Mouse (Mus musculus): Measurements from ENCODE around the gene Ahsg. TPM values are rescaled to one million over a fixed set of nuclear protein-coding genes. Genes with fewer than 3 reads are reported as not detected.
A peak's percentile ranks its signal among the peaks of the same experiment; 100 is the strongest.

Gene Ahsg
- polyA plus RNA-seq, 1 experiment from 2014 or later: 79.0 TPM

DNA sequence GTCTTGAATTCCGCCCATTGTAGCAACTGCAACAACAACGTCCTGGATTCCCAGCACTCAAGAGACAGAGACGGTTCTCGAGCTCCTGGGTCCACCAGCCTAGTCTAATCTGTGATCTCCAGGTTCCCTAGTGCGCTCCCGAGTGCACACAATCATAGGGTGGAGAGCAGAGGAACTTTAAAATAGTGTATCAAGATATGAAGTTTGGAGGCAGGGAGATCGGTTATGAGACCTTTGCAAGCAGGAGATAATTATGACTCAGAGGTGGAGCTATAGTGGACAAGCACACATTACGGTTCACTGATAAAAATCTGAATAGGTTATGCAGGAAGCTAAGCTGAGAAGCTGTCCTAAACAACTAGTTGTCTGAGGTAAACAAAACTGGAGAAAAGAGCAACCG, 34.3 kb upstream of the Ahsg start:
- Histone ChIP-seq H3K27ac (ENCODE audit: low read depth, low read length) (peak overlapping the region; percentile 92), H3K4me2 (peak overlapping the region; percentile 83), H3K36me3 (ENCODE audit: control insufficient read depth, insufficient read depth, low read length) (peaks cover 3% of the 10 kb centered on the region; the same call in 1 of the 2 replicates), H3K27me3 (replicated peaks; ENCODE audit: control insufficient read depth, insufficient read depth, low read length) (no peaks in the 10 kb centered on the region), H3K9me3 (ENCODE audit: control insufficient read depth, low read length) (no peaks in the 10 kb centered on the region), H3K4me1 (replicated peaks; ENCODE audit: control insufficient read depth, insufficient read depth, low read length) (peaks cover 24% of the 10 kb centered on the region), H3K4me3 (ENCODE audit: low read depth, low read length) (peak overlapping the region; percentile 96), H3K9ac (ENCODE audit: low read depth, low read length) (peak overlapping the region; percentile 63)
- DNase-seq (ENCODE audit: low spot score) (no peak), ATAC-seq (replicated peaks; ENCODE audit: low FRiP score) (peak; percentile 63)
- WGBS: 5% methylated on average over 9 of the region's 9 CpGs

DNA sequence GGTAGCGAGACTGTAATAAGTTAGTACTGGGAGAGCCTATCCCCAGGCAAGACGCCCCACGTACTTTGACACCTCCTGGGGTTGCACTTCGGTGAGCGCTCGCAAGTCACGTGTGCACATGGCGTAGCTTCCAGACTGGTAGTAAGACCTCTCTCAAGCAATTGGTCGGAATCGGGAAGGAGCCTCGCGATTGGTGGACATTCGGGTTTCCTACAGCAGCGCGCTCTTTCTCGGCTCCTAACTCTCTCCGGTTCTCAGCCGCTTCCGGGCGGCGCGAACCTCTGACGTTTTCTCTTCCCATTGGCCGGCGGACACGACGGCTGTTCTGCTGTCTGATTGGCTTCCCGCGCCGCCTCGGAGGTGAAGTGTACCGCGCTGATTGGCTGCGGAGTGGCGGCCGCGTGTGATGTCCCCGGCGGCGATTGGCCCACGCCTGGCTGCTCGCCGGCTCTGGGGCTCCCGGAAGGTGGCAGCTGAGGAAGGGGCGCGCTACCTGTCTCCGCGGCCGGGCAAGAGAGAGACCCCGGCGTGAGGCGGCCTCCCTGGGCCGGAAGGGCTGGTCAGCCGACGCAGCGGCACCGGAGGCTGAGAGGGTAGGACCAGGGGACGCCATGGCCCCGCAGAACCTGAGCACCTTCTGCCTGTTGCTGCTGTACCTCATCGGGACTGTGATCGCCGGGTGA, 33.5 kb upstream of the Ahsg start, which contains the start of the genes Tbccd1 and Dnajb11:
Gene Tbccd1 (minus strand): TSS at position 239 of the 683 bp plus-strand sequence.
Gene Dnajb11 (plus strand): TSS at position 415 of the 683 bp plus-strand sequence.
- Histone ChIP-seq H3K27me3 (replicated peaks; ENCODE audit: control insufficient read depth, insufficient read depth, low read length) (no peaks in the 10 kb centered on the region), H3K4me3 (ENCODE audit: low read depth, low read length) (peak within 1 kb of the TSS; percentile 96), H3K36me3 (ENCODE audit: control insufficient read depth, insufficient read depth, low read length) (peaks cover 5% of the 10 kb centered on the region; the same call in 1 of the 2 replicates), H3K27ac (ENCODE audit: low read depth, low read length) (peak within 1 kb of the TSS; percentile 92), H3K4me1 (replicated peaks; ENCODE audit: control insufficient read depth, insufficient read depth, low read length) (peaks cover 19% of the 10 kb centered on the region), H3K9ac (ENCODE audit: low read depth, low read length) (peak within 1 kb of the TSS; percentile 85), H3K9me3 (ENCODE audit: control insufficient read depth, low read length) (no peaks in the 10 kb centered on the region), H3K4me2 (peak within 1 kb of the TSS; percentile 83)
- DNase-seq (ENCODE audit: low spot score) (peak; percentile 96), ATAC-seq (replicated peaks; ENCODE audit: low FRiP score) (peak; percentile 97)
- WGBS: under 1% methylated on average over 62 of the region's 62 CpGs

DNA sequence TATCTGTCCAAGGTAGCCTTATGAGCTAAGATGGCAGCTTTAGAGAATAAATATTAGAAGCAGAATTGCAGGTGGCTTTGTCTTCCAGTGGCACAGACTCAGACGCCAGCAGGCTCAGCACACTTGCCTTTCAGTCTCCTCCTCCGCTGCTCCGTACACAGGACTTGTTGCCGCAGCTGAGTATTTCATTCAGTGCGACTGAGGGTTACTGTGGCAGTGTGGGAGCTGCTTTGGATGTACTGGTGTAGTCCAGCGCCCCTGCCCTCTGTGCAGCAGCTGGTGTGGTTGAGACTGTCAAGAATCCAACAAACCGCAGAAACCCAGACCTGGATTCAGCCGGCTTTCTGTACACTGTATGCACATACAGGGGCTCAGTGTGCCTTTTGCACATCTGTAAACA, 18.7 kb upstream of the Ahsg start:
- 92% methylated on average over 8 of the region's 8 CpGs for WGBS
- H3K4me1 ChIP-seq (replicated peaks; ENCODE audit: control insufficient read depth, insufficient read depth, low read length): no peaks in the 10 kb centered on the region
- no peak for DNase-seq (ENCODE audit: low spot score)
- peaks cover 31% of the 10 kb centered on the region for H3K36me3 ChIP-seq (ENCODE audit: control insufficient read depth, insufficient read depth, low read length)
- H3K27ac ChIP-seq (ENCODE audit: low read depth, low read length): no peak overlapping the region
- no peak overlapping the region for H3K4me3 ChIP-seq (ENCODE audit: low read depth, low read length)
- no peaks in the 10 kb centered on the region for H3K27me3 ChIP-seq (replicated peaks; ENCODE audit: control insufficient read depth, insufficient read depth, low read length)
- no peak overlapping the region for H3K9ac ChIP-seq (ENCODE audit: low read depth, low read length)
- no peak for ATAC-seq (replicated peaks; ENCODE audit: low FRiP score)
- no peaks in the 10 kb centered on the region for H3K9me3 ChIP-seq (ENCODE audit: control insufficient read depth, low read length)
- H3K4me2 ChIP-seq: no peak overlapping the region

GRCm38 (mm10) chr16:22873369-22873768, 17.7 kb upstream of the Ahsg start:
- no peak for ATAC-seq (replicated peaks; ENCODE audit: low FRiP score)
- Histone ChIP-seq H3K9ac (ENCODE audit: low read depth, low read length) (no peak overlapping the region), H3K9me3 (ENCODE audit: control insufficient read depth, low read length) (no peaks in the 10 kb centered on the region), H3K4me3 (ENCODE audit: low read depth, low read length) (no peak overlapping the region), H3K4me1 (replicated peaks; ENCODE audit: control insufficient read depth, insufficient read depth, low read length) (no peaks in the 10 kb centered on the region), H3K36me3 (ENCODE audit: control insufficient read depth, insufficient read depth, low read length) (peaks cover 25% of the 10 kb centered on the region), H3K4me2 (no peak overlapping the region), H3K27me3 (replicated peaks; ENCODE audit: control insufficient read depth, insufficient read depth, low read length) (no peaks in the 10 kb centered on the region), H3K27ac (ENCODE audit: low read depth, low read length) (no peak overlapping the region)
- 80% methylated on average over 4 of the region's 4 CpGs for WGBS
- no peak for DNase-seq (ENCODE audit: low spot score)

GRCm38 (mm10) chr16:22876218-22877043, 14.6 kb upstream of the Ahsg start:
- Histone ChIP-seq H3K36me3 (ENCODE audit: control insufficient read depth, insufficient read depth, low read length) (peaks cover 5% of the 10 kb centered on the region; the same call in 1 of the 2 replicates), H3K9me3 (ENCODE audit: control insufficient read depth, low read length) (no peaks in the 10 kb centered on the region), H3K27ac (ENCODE audit: low read depth, low read length) (no peak overlapping the region), H3K9ac (ENCODE audit: low read depth, low read length) (no peak overlapping the region), H3K27me3 (replicated peaks; ENCODE audit: control insufficient read depth, insufficient read depth, low read length) (no peaks in the 10 kb centered on the region), H3K4me1 (replicated peaks; ENCODE audit: control insufficient read depth, insufficient read depth, low read length) (peaks cover 8% of the 10 kb centered on the region), H3K4me3 (ENCODE audit: low read depth, low read length) (no peak overlapping the region), H3K4me2 (no peak overlapping the region)
- DNase-seq (ENCODE audit: low spot score): no peak
- no peak for ATAC-seq (replicated peaks; ENCODE audit: low FRiP score)
- WGBS: 47% methylated on average over 9 of the region's 9 CpGs

DNA sequence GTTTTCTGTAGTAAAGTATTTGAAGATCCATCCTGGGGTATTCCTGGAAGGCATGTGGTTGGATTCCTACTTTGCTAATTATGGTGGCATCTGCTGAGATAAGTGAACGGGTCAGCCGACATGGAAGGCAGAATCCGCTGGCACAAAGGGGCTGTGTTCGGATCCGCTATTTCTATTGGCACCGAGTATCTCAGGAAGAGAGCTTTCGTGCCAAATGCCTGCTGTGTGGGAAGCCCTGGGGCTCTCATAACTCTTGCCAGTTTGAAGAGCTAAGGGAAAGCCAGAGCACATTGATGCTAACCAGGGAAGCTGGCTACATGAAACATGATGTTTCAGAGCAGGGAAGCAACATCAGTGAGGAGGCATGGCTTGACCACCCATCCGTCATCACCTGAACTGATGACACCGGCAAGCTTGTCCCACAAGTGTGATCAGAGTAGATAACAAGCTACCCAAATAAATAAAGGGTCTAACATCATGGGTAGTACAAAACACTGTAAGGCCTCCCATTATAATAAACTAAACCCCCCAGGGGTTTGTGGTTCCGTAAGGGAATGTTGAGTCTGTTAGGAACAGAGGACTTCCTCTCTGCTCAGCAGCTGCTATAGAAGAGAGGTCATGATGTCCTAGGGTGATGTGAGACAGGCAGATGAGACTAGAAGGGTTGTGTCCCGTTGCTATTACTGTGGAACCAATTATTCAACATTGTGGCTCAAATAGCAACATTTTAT, 13.3 kb upstream of the Ahsg start:
- Histone ChIP-seq H3K27ac (ENCODE audit: low read depth, low read length) (no peak overlapping the region), H3K9me3 (ENCODE audit: control insufficient read depth, low read length) (no peaks in the 10 kb centered on the region), H3K36me3 (ENCODE audit: control insufficient read depth, insufficient read depth, low read length) (0 out of 2 replicates have a peak, but pooled peaks cover 2% of the 10 kb centered on the region), H3K27me3 (replicated peaks; ENCODE audit: control insufficient read depth, insufficient read depth, low read length) (no peaks in the 10 kb centered on the region), H3K4me1 (replicated peaks; ENCODE audit: control insufficient read depth, insufficient read depth, low read length) (peaks cover 11% of the 10 kb centered on the region), H3K4me3 (ENCODE audit: low read depth, low read length) (no peak overlapping the region), H3K9ac (ENCODE audit: low read depth, low read length) (no peak overlapping the region), H3K4me2 (no peak overlapping the region)
- 78% methylated on average over 11 of the region's 11 CpGs for WGBS
- no peak for ATAC-seq (replicated peaks; ENCODE audit: low FRiP score)
- no peak for DNase-seq (ENCODE audit: low spot score)

GRCm38 (mm10) chr16:22878716-22879115, 12.4 kb upstream of the Ahsg start:
- Histone ChIP-seq H3K9me3 (ENCODE audit: control insufficient read depth, low read length) (no peaks in the 10 kb centered on the region), H3K27ac (ENCODE audit: low read depth, low read length) (no peak overlapping the region), H3K4me3 (ENCODE audit: low read depth, low read length) (no peak overlapping the region), H3K36me3 (ENCODE audit: control insufficient read depth, insufficient read depth, low read length) (no peaks in the 10 kb centered on the region), H3K4me1 (replicated peaks; ENCODE audit: control insufficient read depth, insufficient read depth, low read length) (peaks cover 11% of the 10 kb centered on the region), H3K27me3 (replicated peaks; ENCODE audit: control insufficient read depth, insufficient read depth, low read length) (no peaks in the 10 kb centered on the region), H3K4me2 (no peak overlapping the region), H3K9ac (ENCODE audit: low read depth, low read length) (no peak overlapping the region)
- no peak for DNase-seq (ENCODE audit: low spot score)
- no peak for ATAC-seq (replicated peaks; ENCODE audit: low FRiP score)
- WGBS: 75% methylated on average over 7 of the region's 7 CpGs

DNA sequence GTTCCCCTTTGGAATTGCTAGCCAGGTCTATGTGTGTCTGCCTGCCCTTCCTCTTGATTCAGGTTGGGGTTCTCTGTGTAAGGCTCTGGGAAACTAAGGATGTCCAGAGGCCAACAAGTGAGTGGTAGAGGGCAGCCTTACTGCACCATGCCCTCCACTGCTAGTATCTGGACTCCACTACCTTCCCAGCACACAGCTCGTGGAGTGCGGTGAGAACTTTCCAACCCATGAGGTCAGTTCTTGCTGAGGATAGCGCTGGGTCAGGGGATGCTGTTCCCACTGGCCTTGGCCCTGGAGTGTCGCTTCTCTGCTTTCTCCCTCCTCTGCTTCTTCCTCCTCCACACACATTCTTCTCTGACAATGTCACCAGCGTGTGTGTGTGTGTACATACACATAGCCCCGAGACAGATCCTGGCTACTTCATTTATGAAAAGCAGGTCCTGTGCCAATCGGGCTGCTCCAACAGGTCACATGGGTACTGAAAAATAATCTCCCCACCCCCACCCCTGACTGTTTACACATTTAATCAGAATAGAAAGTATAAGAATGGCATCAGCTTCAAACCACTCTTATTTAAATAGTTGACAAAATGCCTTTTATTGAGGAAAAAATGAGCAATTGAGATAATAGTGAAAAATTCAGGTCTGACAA, 11.0 kb upstream of the Ahsg start:
- H3K4me1 ChIP-seq (replicated peaks; ENCODE audit: control insufficient read depth, insufficient read depth, low read length): peaks cover 11% of the 10 kb centered on the region
- ATAC-seq (replicated peaks; ENCODE audit: low FRiP score) (no peak), DNase-seq (ENCODE audit: low spot score) (no peak)
- H3K36me3 ChIP-seq (ENCODE audit: control insufficient read depth, insufficient read depth, low read length): no peaks in the 10 kb centered on the region
- 67% methylated on average over 7 of the region's 7 CpGs for whole genome bisulfite sequencing
- H3K9ac ChIP-seq (ENCODE audit: low read depth, low read length): no peak overlapping the region
- H3K27me3 ChIP-seq (replicated peaks; ENCODE audit: control insufficient read depth, insufficient read depth, low read length): no peaks in the 10 kb centered on the region
- no peak overlapping the region for H3K4me3 ChIP-seq (ENCODE audit: low read depth, low read length)
- H3K9me3 ChIP-seq (ENCODE audit: control insufficient read depth, low read length): no peaks in the 10 kb centered on the region
- H3K27ac ChIP-seq (ENCODE audit: low read depth, low read length): no peak overlapping the region
- H3K4me2 ChIP-seq: no peak overlapping the region
